Mouse (Mus musculus): ENCODE data around the gene Nap1l1. TPM values are rescaled to one million over a fixed set of nuclear protein-coding genes. Genes with fewer than 3 reads are reported as not detected.

Gene Nap1l1
- polyA plus RNA-seq, 1 experiment from 2014 or later: 293 TPM

GRCm38 (mm10) chr10:111518350-111518749, 45.3 kb downstream of the Nap1l1 start:
- H3K36me3 ChIP-seq: no peaks in the 10 kb centered on the region
- no peak overlapping the region for H3K27ac ChIP-seq
- H3K4me2 ChIP-seq: no peak overlapping the region
- H3K9me3 ChIP-seq: no peaks in the 10 kb centered on the region
- H3K9ac ChIP-seq: no peak overlapping the region
- no peak for ATAC-seq (ENCODE audit: insufficient number of reproducible peaks, insufficient read depth, low FRiP score, low TSS enrichment, low read depth)
- 78% methylated on average over 4 of the region's 4 CpGs for WGBS
- H3K4me3 ChIP-seq: no peak overlapping the region
- H3K4me1 ChIP-seq: peaks cover 24% of the 10 kb centered on the region
- H3K27me3 ChIP-seq: no peaks in the 10 kb centered on the region

- WGBS: 50% methylated on average over 24 of the region's 24 CpGs
- Histone ChIP-seq H3K27me3 (no peaks in the 10 kb centered on the region), H3K4me3 (no peak overlapping the region), H3K36me3 (no peaks in the 10 kb centered on the region), H3K9ac (no peak overlapping the region), H3K4me1 (peaks cover 24% of the 10 kb centered on the region), H3K9me3 (no peaks in the 10 kb centered on the region), H3K27ac (no peak overlapping the region), H3K4me2 (peak overlapping the region; percentile 40)
- ATAC-seq (ENCODE audit: insufficient number of reproducible peaks, insufficient read depth, low FRiP score, low TSS enrichment, low read depth): no peak
These were observed 46.8 kb downstream of the Nap1l1 start for GRCm38 (mm10) chr10:111519620-111520370.

DNA sequence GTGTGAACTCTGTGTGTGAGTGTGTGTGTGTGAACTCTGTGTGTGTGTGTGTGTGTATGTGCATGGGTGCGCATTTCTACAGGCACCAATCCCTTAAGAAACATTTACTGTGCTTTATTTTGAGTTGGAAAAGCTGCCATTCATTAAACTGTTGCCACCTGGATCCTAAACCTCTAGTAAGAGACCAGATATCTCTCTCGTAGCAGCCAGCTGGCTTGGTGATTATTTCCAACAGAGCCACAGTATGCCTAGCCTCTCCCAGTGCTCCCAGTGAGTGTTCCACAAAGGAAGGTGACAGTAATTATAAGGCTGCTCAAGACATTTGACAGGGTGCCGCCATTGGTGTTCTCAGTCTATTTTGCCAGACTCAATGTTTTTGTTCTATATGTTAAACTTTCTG, 47.6 kb downstream of the Nap1l1 start:
- Histone ChIP-seq H3K36me3 (no peaks in the 10 kb centered on the region), H3K27ac (no peak overlapping the region), H3K9me3 (no peaks in the 10 kb centered on the region), H3K27me3 (no peaks in the 10 kb centered on the region), H3K4me3 (no peak overlapping the region), H3K9ac (no peak overlapping the region), H3K4me2 (no peak overlapping the region), H3K4me1 (peaks cover 21% of the 10 kb centered on the region)
- ATAC-seq (ENCODE audit: insufficient number of reproducible peaks, insufficient read depth, low FRiP score, low TSS enrichment, low read depth): no peak
- 53% methylated on average over 3 of the region's 3 CpGs for WGBS

DNA sequence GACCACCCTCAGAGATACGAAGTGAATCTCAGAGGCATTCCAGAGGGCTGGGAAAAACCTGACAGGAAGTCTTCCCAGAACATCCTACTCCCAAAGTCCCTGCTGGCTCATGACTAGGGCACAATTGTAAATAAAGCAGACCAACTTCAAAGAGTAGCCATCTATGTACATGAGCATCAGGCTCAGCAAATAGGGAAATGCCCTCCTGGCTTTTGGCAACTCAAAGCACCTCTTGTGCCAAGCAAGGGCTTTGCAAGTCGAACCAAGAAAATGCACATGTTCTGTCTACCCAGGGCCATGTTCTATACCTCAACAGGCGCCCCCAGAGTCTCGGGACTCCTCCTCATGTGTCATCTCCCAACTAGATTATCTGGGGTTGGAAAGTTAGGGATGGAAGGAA, 48.6 kb downstream of the Nap1l1 start:
- Histone ChIP-seq H3K9ac (no peak overlapping the region), H3K27ac (no peak overlapping the region), H3K36me3 (no peaks in the 10 kb centered on the region), H3K4me1 (peaks cover 16% of the 10 kb centered on the region), H3K9me3 (no peaks in the 10 kb centered on the region), H3K4me2 (no peak overlapping the region), H3K4me3 (no peak overlapping the region), H3K27me3 (no peaks in the 10 kb centered on the region)
- WGBS: 60% methylated on average over 4 of the region's 4 CpGs
- ATAC-seq (ENCODE audit: insufficient number of reproducible peaks, insufficient read depth, low FRiP score, low TSS enrichment, low read depth): no peak

DNA sequence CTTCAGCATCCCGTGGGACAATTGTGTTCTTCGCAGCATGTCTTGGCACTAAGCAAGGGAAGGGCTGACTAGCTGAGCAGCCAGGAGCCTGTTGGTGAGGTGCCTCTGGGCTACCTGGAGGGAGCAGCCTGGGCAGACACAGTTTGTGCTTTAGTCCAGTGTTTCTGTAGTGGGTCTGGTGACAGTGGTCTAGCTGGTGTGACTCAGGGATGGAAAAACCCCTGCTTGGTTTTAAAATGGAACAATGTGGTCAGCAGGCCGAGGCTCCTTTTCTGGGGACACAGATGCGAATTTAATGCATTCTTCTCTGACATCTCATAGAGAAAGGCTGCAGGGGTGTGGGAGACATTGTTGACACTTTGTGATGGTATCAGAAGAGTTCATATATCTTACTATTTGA, 49.2 kb downstream of the Nap1l1 start:
- no peak overlapping the region for H3K4me3 ChIP-seq
- no peak overlapping the region for H3K4me2 ChIP-seq
- no peaks in the 10 kb centered on the region for H3K27me3 ChIP-seq
- H3K4me1 ChIP-seq: peaks cover 16% of the 10 kb centered on the region
- no peak overlapping the region for H3K27ac ChIP-seq
- no peaks in the 10 kb centered on the region for H3K9me3 ChIP-seq
- 76% methylated on average over 4 of the region's 4 CpGs for WGBS
- no peaks in the 10 kb centered on the region for H3K36me3 ChIP-seq
- no peak overlapping the region for H3K9ac ChIP-seq
- ATAC-seq (ENCODE audit: insufficient number of reproducible peaks, insufficient read depth, low FRiP score, low TSS enrichment, low read depth): no peak

- Histone ChIP-seq H3K4me3 (no peak overlapping the region), H3K9me3 (no peaks in the 10 kb centered on the region), H3K27me3 (no peaks in the 10 kb centered on the region), H3K4me2 (no peak overlapping the region), H3K9ac (no peak overlapping the region), H3K27ac (no peak overlapping the region), H3K4me1 (peaks cover 19% of the 10 kb centered on the region), H3K36me3 (no peaks in the 10 kb centered on the region)
- ATAC-seq (ENCODE audit: insufficient number of reproducible peaks, insufficient read depth, low FRiP score, low TSS enrichment, low read depth): no peak
- WGBS: 65% methylated on average over 12 of the region's 12 CpGs
These were observed 50.9 kb downstream of the Nap1l1 start for GRCm38 (mm10) chr10:111523894-111524293.

- H3K4me3 ChIP-seq: no peak overlapping the region
- WGBS: 52% methylated on average over 5 of the region's 5 CpGs
- H3K9me3 ChIP-seq: no peaks in the 10 kb centered on the region
- no peak overlapping the region for H3K4me2 ChIP-seq
- peaks cover 13% of the 10 kb centered on the region for H3K4me1 ChIP-seq
- H3K27me3 ChIP-seq: no peaks in the 10 kb centered on the region
- H3K36me3 ChIP-seq: no peaks in the 10 kb centered on the region
- no peak overlapping the region for H3K9ac ChIP-seq
- H3K27ac ChIP-seq: no peak overlapping the region
- no peak for ATAC-seq (ENCODE audit: insufficient number of reproducible peaks, insufficient read depth, low FRiP score, low TSS enrichment, low read depth)
These were observed 54.0 kb downstream of the Nap1l1 start for GRCm38 (mm10) chr10:111527057-111527456.

DNA sequence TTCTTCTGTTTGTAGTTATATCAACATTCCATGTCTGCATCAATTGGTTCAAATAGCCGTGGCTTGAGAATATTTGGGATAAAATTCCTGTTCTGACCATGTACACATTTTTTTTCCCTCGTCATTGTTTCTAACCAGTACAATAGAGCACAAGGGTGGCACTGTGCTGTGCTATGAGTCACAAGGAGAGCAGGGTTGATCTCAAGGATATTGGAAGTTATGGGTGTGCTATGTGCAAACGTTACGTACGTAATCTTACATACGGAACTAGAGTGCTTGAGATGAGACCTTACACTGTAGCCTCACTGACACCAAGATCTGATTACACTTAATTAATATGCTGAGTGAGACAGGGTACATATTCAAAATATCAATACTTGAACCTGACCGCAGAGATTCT, 54.6 kb downstream of the Nap1l1 start:
- H3K36me3 ChIP-seq: no peaks in the 10 kb centered on the region
- H3K4me3 ChIP-seq: no peak overlapping the region
- H3K9ac ChIP-seq: no peak overlapping the region
- no peak overlapping the region for H3K27ac ChIP-seq
- H3K9me3 ChIP-seq: no peaks in the 10 kb centered on the region
- no peaks in the 10 kb centered on the region for H3K27me3 ChIP-seq
- no peak overlapping the region for H3K4me2 ChIP-seq
- 79% methylated on average over 7 of the region's 7 CpGs for WGBS
- no peak for ATAC-seq (ENCODE audit: insufficient number of reproducible peaks, insufficient read depth, low FRiP score, low TSS enrichment, low read depth)
- peaks cover 13% of the 10 kb centered on the region for H3K4me1 ChIP-seq

DNA sequence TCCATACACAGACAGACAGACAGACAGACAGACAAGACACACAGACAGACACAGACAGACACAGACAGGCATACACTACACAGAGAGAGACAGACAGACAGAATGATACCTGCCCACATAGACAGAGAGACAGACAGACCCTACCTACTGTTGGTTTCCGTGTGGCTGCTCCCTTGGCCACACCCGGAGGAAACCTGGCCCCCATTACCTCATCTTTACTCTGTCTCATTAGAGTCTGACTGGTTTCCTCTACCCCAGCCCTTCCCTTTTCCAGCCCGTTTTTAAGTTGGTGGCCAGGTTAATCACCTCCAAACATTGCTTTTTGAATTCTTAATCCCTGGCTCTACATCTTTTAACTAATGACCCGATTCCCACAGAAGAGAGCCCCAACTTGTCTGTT, 55.3 kb downstream of the Nap1l1 start:
- Histone ChIP-seq H3K4me1 (peaks cover 16% of the 10 kb centered on the region), H3K9me3 (no peaks in the 10 kb centered on the region), H3K4me2 (no peak overlapping the region), H3K9ac (no peak overlapping the region), H3K4me3 (no peak overlapping the region), H3K27me3 (no peaks in the 10 kb centered on the region), H3K36me3 (no peaks in the 10 kb centered on the region), H3K27ac (no peak overlapping the region)
- WGBS: 50% methylated on average over 4 of the region's 4 CpGs
- ATAC-seq (ENCODE audit: insufficient number of reproducible peaks, insufficient read depth, low FRiP score, low TSS enrichment, low read depth): no peak

GRCm38 (mm10) chr10:111530398-111530797, 57.4 kb downstream of the Nap1l1 start:
- 81% methylated on average over 7 of the region's 7 CpGs for WGBS
- Histone ChIP-seq H3K9ac (no peak overlapping the region), H3K36me3 (no peaks in the 10 kb centered on the region), H3K4me1 (peaks cover 26% of the 10 kb centered on the region), H3K4me3 (no peak overlapping the region), H3K27ac (no peak overlapping the region), H3K27me3 (no peaks in the 10 kb centered on the region), H3K9me3 (no peaks in the 10 kb centered on the region), H3K4me2 (no peak overlapping the region)
- no peak for ATAC-seq (ENCODE audit: insufficient number of reproducible peaks, insufficient read depth, low FRiP score, low TSS enrichment, low read depth)

DNA sequence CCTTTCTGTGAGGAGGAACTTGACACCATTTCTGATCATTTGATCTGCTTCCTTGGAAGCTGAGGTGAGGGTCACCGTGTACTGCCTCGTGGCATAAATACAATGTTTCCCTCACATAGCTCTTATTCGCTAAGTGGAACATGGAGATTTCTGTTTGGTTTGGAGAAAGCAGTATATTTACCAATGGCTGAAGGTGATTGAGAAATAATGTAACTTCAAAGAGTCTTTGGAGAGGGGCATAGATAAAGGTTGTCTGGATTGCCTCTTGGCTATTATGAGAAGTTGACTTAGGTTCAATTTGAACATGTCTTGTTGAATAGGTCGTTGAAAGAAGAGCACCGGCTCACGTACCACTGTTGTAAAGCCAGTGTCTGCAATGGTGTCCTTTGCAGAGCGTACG, 61.7 kb downstream of the Nap1l1 start:
- Histone ChIP-seq H3K36me3 (no peaks in the 10 kb centered on the region), H3K27ac (no peak overlapping the region), H3K9ac (no peak overlapping the region), H3K9me3 (no peaks in the 10 kb centered on the region), H3K4me1 (peaks cover 43% of the 10 kb centered on the region), H3K27me3 (no peaks in the 10 kb centered on the region), H3K4me2 (no peak overlapping the region), H3K4me3 (no peak overlapping the region)
- WGBS: 67% methylated on average over 8 of the region's 8 CpGs
- ATAC-seq (ENCODE audit: insufficient number of reproducible peaks, insufficient read depth, low FRiP score, low TSS enrichment, low read depth): no peak

- H3K27ac ChIP-seq: no peak overlapping the region
- peaks cover 52% of the 10 kb centered on the region for H3K4me1 ChIP-seq
- H3K27me3 ChIP-seq: no peaks in the 10 kb centered on the region
- H3K9me3 ChIP-seq: 0 out of 2 replicates have a peak, but pooled peaks cover 4% of the 10 kb centered on the region
- no peak overlapping the region for H3K4me2 ChIP-seq
- 81% methylated on average over 19 of the region's 19 CpGs for WGBS
- no peak for ATAC-seq (ENCODE audit: insufficient number of reproducible peaks, insufficient read depth, low FRiP score, low TSS enrichment, low read depth)
- H3K9ac ChIP-seq: no peak overlapping the region
- no peak overlapping the region for H3K4me3 ChIP-seq
- H3K36me3 ChIP-seq: no peaks in the 10 kb centered on the region
These were observed 64.4 kb downstream of the Nap1l1 start for GRCm38 (mm10) chr10:111537410-111537809.
